Mouse (Mus musculus) limb, embryonic 11.5 days (tissue): ENCODE measurements around the gene 4930595D18Rik. TPM values are rescaled to one million over a fixed set of nuclear protein-coding genes. Genes with fewer than 3 reads are reported as not detected.

Experiments used
- ATAC-seq: fragments of 200-750 bp; cut with Nextera tagmentation; 2 replicates; pipeline ENCODE4 v1.8.0; 2017; ENCODE audit warnings: low read depth; ENCODE audit not compliant: insufficient number of reproducible peaks, low FRiP score, low TSS enrichment
- DNase-seq: peaks from one replicate; pipeline ENCODE4 v3.0.0-alpha.2; 2015; ENCODE audit warnings: low spot score
- H3K27ac ChIP-seq: fragments of 300-500 bp; sonication (generic); replicated peaks from 2 replicates; pipeline ENCODE4 v1.5.1; 2014; ENCODE audit warnings: low read depth, mild to moderate bottlenecking, low read length
- H3K27me3 ChIP-seq: fragments of 300-500 bp; sonication (generic); 2 replicates; pipeline ENCODE4 v1.6.1; 2014; ENCODE audit warnings: mild to moderate bottlenecking, low read length, mixed read lengths; ENCODE audit not compliant: control insufficient read depth, insufficient read depth
- H3K36me3 ChIP-seq: fragments of 300-500 bp; sonication (generic); 2 replicates; pipeline ENCODE4 v1.6.1; 2014; ENCODE audit warnings: mild to moderate bottlenecking, low read length, moderate library complexity, mixed read lengths; ENCODE audit not compliant: control insufficient read depth, insufficient read depth
- H3K4me1 ChIP-seq: fragments of 300-500 bp; sonication (generic); 2 replicates; pipeline ENCODE4 v1.6.1; 2014; ENCODE audit warnings: low read length, mixed read lengths; ENCODE audit not compliant: control insufficient read depth, insufficient read depth
- H3K4me2 ChIP-seq: fragments of 300-500 bp; sonication (generic); 2 replicates; pipeline ENCODE4 v1.6.1; 2014; ENCODE audit warnings: low read depth, mild to moderate bottlenecking, moderate library complexity; ENCODE audit not compliant: severe bottlenecking
- H3K4me3 ChIP-seq: fragments of 300-500 bp; sonication (generic); 2 replicates; pipeline ENCODE4 v1.5.1; 2014; ENCODE audit warnings: low read depth, low read length
- H3K9ac ChIP-seq: fragments of 300-500 bp; sonication (generic); 2 replicates; pipeline ENCODE4 v1.6.1; 2014; ENCODE audit warnings: mild to moderate bottlenecking, low read length
- H3K9me3 ChIP-seq: fragments of 300-500 bp; sonication (generic); 2 replicates; pipeline ENCODE4 v1.6.1; 2016; ENCODE audit warnings: low read length; ENCODE audit not compliant: control insufficient read depth
- WGBS: fragments of 180-500 bp; shearing (Covaris S2); extraction: QIAGEN DNeasy Blood & Tissue Kit; methylation state at CpG from one replicate; pipeline ENCODE4 v1.1.7; 2014; 5-methylcytosine and 5-hydroxymethylcytosine counted together
- polyA plus RNA-seq: library from polyadenylated mRNA; unstranded; fragments of >200 nt; fragmentation: Nextera tagmentation; extraction: Ambion mirVana; gene quantifications from 2 replicates; pipeline ENCODE4 v1.2.1, GENCODE M21; 2014

The 4930595D18Rik gene
- polyA plus RNA-seq, 1 experiment from 2014 or later: not detected

GRCm38 (mm10) chr12:111164310-111164751 lies 20.0 kb downstream of the 4930595D18Rik start:
- H3K4me1 ChIP-seq: peaks cover 22% of the 10 kb centered on the region
- whole genome bisulfite sequencing: 7% methylated on average over 13 of the region's 13 CpGs
- peak; percentile 89 for DNase-seq
- H3K36me3 ChIP-seq: no peaks in the 10 kb centered on the region
- peak overlapping the region; percentile 66 for H3K9ac ChIP-seq
- ATAC-seq: peak; percentile 79; the same call in 1 of the 2 replicates
- no peaks in the 10 kb centered on the region for H3K9me3 ChIP-seq
- H3K4me3 ChIP-seq: peak overlapping the region; percentile 30
- no peaks in the 10 kb centered on the region for H3K27me3 ChIP-seq
- peak overlapping the region; percentile 47 for H3K27ac ChIP-seq
- H3K4me2 ChIP-seq: peak overlapping the region; percentile 50

GRCm38 (mm10) chr12:111162312-111163061 lies 21.8 kb downstream of the 4930595D18Rik start:
- Histone ChIP-seq H3K27me3 (no peaks in the 10 kb centered on the region), H3K36me3 (no peaks in the 10 kb centered on the region), H3K4me3 (no peak overlapping the region), H3K4me1 (peaks cover 13% of the 10 kb centered on the region), H3K9me3 (no peaks in the 10 kb centered on the region), H3K27ac (no peak overlapping the region), H3K4me2 (peak overlapping the region; percentile 31), H3K9ac (peak overlapping the region; percentile 50)
- 16% methylated on average over 16 of the region's 16 CpGs for WGBS
- ATAC-seq (no peak; the same call in 1 of the 2 replicates), DNase-seq (peak; percentile 64)

- Histone ChIP-seq H3K27ac (no peak overlapping the region), H3K9me3 (no peaks in the 10 kb centered on the region), H3K9ac (no peak overlapping the region), H3K4me3 (no peak overlapping the region), H3K36me3 (no peaks in the 10 kb centered on the region), H3K27me3 (no peaks in the 10 kb centered on the region), H3K4me2 (peak overlapping the region; percentile 31; the same call in 1 of the 2 replicates), H3K4me1 (peaks cover 13% of the 10 kb centered on the region)
- DNase-seq (no peak), ATAC-seq (no peak)
- 43% methylated on average over 7 of the region's 7 CpGs for WGBS
Observed at GRCm38 (mm10) chr12:111161943-111162311, 22.4 kb downstream of the 4930595D18Rik start.

- Histone ChIP-seq H3K4me1 (peaks cover 13% of the 10 kb centered on the region), H3K27me3 (no peaks in the 10 kb centered on the region), H3K9ac (no peak overlapping the region), H3K4me3 (no peak overlapping the region), H3K4me2 (no peak overlapping the region), H3K27ac (no peak overlapping the region), H3K36me3 (no peaks in the 10 kb centered on the region), H3K9me3 (no peaks in the 10 kb centered on the region)
- WGBS: 89% methylated on average over 10 of the region's 10 CpGs
- ATAC-seq (no peak), DNase-seq (no peak)
Observed at GRCm38 (mm10) chr12:111160871-111161270, 23.4 kb downstream of the 4930595D18Rik start.

- Histone ChIP-seq H3K4me1 (peaks cover 11% of the 10 kb centered on the region), H3K9me3 (no peaks in the 10 kb centered on the region), H3K27me3 (no peaks in the 10 kb centered on the region), H3K27ac (no peak overlapping the region), H3K4me2 (no peak overlapping the region), H3K36me3 (no peaks in the 10 kb centered on the region), H3K4me3 (no peak overlapping the region), H3K9ac (no peak overlapping the region)
- DNase-seq (no peak), ATAC-seq (no peak)
- WGBS: 61% methylated on average over 12 of the region's 12 CpGs
Observed at GRCm38 (mm10) chr12:111159659-111160428, 24.4 kb downstream of the 4930595D18Rik start.

- no peaks in the 10 kb centered on the region for H3K27me3 ChIP-seq
Observed at GRCm38 (mm10) chr12:111155756-111156155, 28.5 kb downstream of the 4930595D18Rik start.

GRCm38 (mm10) chr12:111154641-111155040 lies 29.6 kb downstream of the 4930595D18Rik start:
- WGBS: 92% methylated on average over 6 of the region's 6 CpGs
- Histone ChIP-seq H3K27ac (no peak overlapping the region), H3K9me3 (no peaks in the 10 kb centered on the region), H3K36me3 (no peaks in the 10 kb centered on the region), H3K4me2 (no peak overlapping the region), H3K27me3 (no peaks in the 10 kb centered on the region), H3K4me1 (no peaks in the 10 kb centered on the region), H3K9ac (no peak overlapping the region), H3K4me3 (no peak overlapping the region)
- DNase-seq (no peak), ATAC-seq (no peak)

More at GRCm38 (mm10) chr12:111155756-111156155, 28.5 kb downstream of the 4930595D18Rik start:
- no peaks in the 10 kb centered on the region for H3K36me3 ChIP-seq
- WGBS: 94% methylated on average over 1 of the region's 1 CpGs
- H3K27ac ChIP-seq: no peak overlapping the region
- no peak overlapping the region for H3K9ac ChIP-seq
- H3K4me3 ChIP-seq: no peak overlapping the region
- no peak for ATAC-seq
- H3K9me3 ChIP-seq: no peaks in the 10 kb centered on the region
- no peak overlapping the region for H3K4me2 ChIP-seq
- no peak for DNase-seq
- H3K4me1 ChIP-seq: no peaks in the 10 kb centered on the region

- ATAC-seq (no peak), DNase-seq (no peak)
- 37% methylated on average over 5 of the region's 5 CpGs for WGBS
- H3K4me1 ChIP-seq: no peaks in the 10 kb centered on the region
- no peak overlapping the region for H3K9ac ChIP-seq
- no peaks in the 10 kb centered on the region for H3K27me3 ChIP-seq
- H3K36me3 ChIP-seq: no peaks in the 10 kb centered on the region
- no peak overlapping the region for H3K4me2 ChIP-seq
- no peak overlapping the region for H3K27ac ChIP-seq
- no peak overlapping the region for H3K4me3 ChIP-seq
- no peaks in the 10 kb centered on the region for H3K9me3 ChIP-seq
Observed at GRCm38 (mm10) chr12:111153946-111154345, 30.3 kb downstream of the 4930595D18Rik start.
